Mouse (Mus musculus): ENCODE data around the gene Rad51b. TPM values are rescaled to one million over a fixed set of nuclear protein-coding genes. Genes with fewer than 3 reads are reported as not detected.

Gene Rad51b
- polyA plus RNA-seq, 1 experiment from 2014 or later, result 8.9 TPM

GRCm38 (mm10) chr12:79326745-79327144 is 29.7 kb downstream of the Rad51b start:
- Histone ChIP-seq H3K27me3 (ENCODE audit: insufficient read depth, low read length) (no peaks in the 10 kb centered on the region), H3K27ac (ENCODE audit: low read length) (peak overlapping the region; percentile 88), H3K4me1 (ENCODE audit: insufficient read depth, low read length) (peaks cover 12% of the 10 kb centered on the region; the same call in 1 of the 2 replicates), H3K9ac (replicated peaks; ENCODE audit: low read length) (no peak overlapping the region), H3K4me2 (replicated peaks; ENCODE audit: low read depth, low read length) (no peak overlapping the region), H3K36me3 (ENCODE audit: insufficient read depth, low read length) (no peaks in the 10 kb centered on the region), H3K9me3 (ENCODE audit: low read length) (no peaks in the 10 kb centered on the region), H3K4me3 (ENCODE audit: low read length) (no peak overlapping the region)
- ATAC-seq (ENCODE audit: low FRiP score, low TSS enrichment), result no peak
- WGBS, result 48% methylated on average over 2 of the region's 2 CpGs

GRCm38 (mm10) chr12:79327868-79328267 is 30.8 kb downstream of the Rad51b start:
- Histone ChIP-seq H3K4me3 (ENCODE audit: low read length) (no peak overlapping the region), H3K4me1 (ENCODE audit: insufficient read depth, low read length) (peaks cover 12% of the 10 kb centered on the region; the same call in 1 of the 2 replicates), H3K27me3 (ENCODE audit: insufficient read depth, low read length) (no peaks in the 10 kb centered on the region), H3K27ac (ENCODE audit: low read length) (peak overlapping the region; percentile 88), H3K9me3 (ENCODE audit: low read length) (no peaks in the 10 kb centered on the region), H3K4me2 (replicated peaks; ENCODE audit: low read depth, low read length) (no peak overlapping the region), H3K9ac (replicated peaks; ENCODE audit: low read length) (no peak overlapping the region), H3K36me3 (ENCODE audit: insufficient read depth, low read length) (no peaks in the 10 kb centered on the region)
- ATAC-seq (ENCODE audit: low FRiP score, low TSS enrichment), result peak; percentile 66; the same call in 1 of the 2 replicates
- 28% methylated on average over 2 of the region's 2 CpGs for WGBS

DNA sequence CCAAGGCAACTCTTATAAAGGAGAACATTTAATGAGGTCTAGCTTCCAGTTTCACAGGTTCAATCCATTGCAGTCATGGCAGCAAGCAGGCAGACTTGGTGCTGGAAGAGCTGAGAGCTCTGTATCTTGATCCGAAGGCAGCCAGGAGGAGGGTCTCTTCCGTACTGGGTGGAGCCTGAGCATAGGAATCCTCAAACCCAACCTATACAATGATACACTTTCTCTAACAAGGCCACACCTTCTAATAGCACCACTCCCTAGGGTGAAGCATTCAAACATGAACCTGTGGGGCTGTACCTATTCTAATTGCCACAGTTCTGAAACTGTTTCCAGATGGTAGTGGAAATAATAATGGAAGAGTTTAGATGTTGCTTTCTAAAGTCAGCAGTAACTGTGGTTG is 33.5 kb downstream of the Rad51b start:
- Histone ChIP-seq H3K9me3 (ENCODE audit: low read length) (peaks cover 9% of the 10 kb centered on the region), H3K27ac (ENCODE audit: low read length) (no peak overlapping the region), H3K36me3 (ENCODE audit: insufficient read depth, low read length) (peaks cover 14% of the 10 kb centered on the region), H3K4me2 (replicated peaks; ENCODE audit: low read depth, low read length) (no peak overlapping the region), H3K4me1 (ENCODE audit: insufficient read depth, low read length) (peaks cover 12% of the 10 kb centered on the region; the same call in 1 of the 2 replicates), H3K9ac (replicated peaks; ENCODE audit: low read length) (no peak overlapping the region), H3K4me3 (ENCODE audit: low read length) (no peak overlapping the region), H3K27me3 (ENCODE audit: insufficient read depth, low read length) (no peaks in the 10 kb centered on the region)
- WGBS, result 93% methylated on average over 2 of the region's 2 CpGs
- ATAC-seq (ENCODE audit: low FRiP score, low TSS enrichment), result no peak

GRCm38 (mm10) chr12:79331722-79332121 is 34.6 kb downstream of the Rad51b start:
- Histone ChIP-seq H3K36me3 (ENCODE audit: insufficient read depth, low read length) (peaks cover 14% of the 10 kb centered on the region), H3K27me3 (ENCODE audit: insufficient read depth, low read length) (no peaks in the 10 kb centered on the region), H3K9me3 (ENCODE audit: low read length) (peaks cover 9% of the 10 kb centered on the region), H3K4me3 (ENCODE audit: low read length) (no peak overlapping the region), H3K9ac (replicated peaks; ENCODE audit: low read length) (no peak overlapping the region), H3K27ac (ENCODE audit: low read length) (no peak overlapping the region), H3K4me2 (replicated peaks; ENCODE audit: low read depth, low read length) (no peak overlapping the region), H3K4me1 (ENCODE audit: insufficient read depth, low read length) (peaks cover 9% of the 10 kb centered on the region; the same call in 1 of the 2 replicates)
- WGBS, result 87% methylated on average over 4 of the region's 4 CpGs
- ATAC-seq (ENCODE audit: low FRiP score, low TSS enrichment), result no peak

DNA sequence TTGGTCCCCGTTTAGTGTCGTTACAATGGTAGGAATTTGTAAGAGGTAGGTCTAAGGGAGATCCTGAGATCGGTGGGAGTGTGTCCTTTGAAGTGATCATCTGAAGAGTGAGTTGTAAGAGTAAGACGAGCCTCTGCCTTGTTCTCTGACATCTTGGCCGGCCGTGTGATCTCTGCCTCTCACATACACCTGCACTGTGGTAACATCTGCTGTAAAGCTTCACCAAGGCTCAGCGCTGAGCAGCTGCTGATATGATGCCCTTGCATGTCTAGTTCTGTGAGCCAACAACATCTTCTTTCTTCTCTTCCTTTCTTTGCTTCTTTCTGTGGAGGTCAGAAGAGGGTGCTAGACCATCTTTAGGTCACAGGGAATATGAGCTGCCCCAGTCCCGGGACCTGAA is 41.7 kb downstream of the Rad51b start:
- ATAC-seq (ENCODE audit: low FRiP score, low TSS enrichment), result no peak
- no peak overlapping the region for H3K4me2 ChIP-seq (replicated peaks; ENCODE audit: low read depth, low read length)
- no peak overlapping the region for H3K9ac ChIP-seq (replicated peaks; ENCODE audit: low read length)
- H3K9me3 ChIP-seq (ENCODE audit: low read length), result peaks cover 9% of the 10 kb centered on the region
- no peak overlapping the region for H3K4me3 ChIP-seq (ENCODE audit: low read length)
- no peaks in the 10 kb centered on the region for H3K27me3 ChIP-seq (ENCODE audit: insufficient read depth, low read length)
- H3K4me1 ChIP-seq (ENCODE audit: insufficient read depth, low read length), result peaks cover 11% of the 10 kb centered on the region; the same call in 1 of the 2 replicates
- no peak overlapping the region for H3K27ac ChIP-seq (ENCODE audit: low read length)
- WGBS, result 82% methylated on average over 8 of the region's 8 CpGs
- peaks cover 14% of the 10 kb centered on the region for H3K36me3 ChIP-seq (ENCODE audit: insufficient read depth, low read length)

DNA sequence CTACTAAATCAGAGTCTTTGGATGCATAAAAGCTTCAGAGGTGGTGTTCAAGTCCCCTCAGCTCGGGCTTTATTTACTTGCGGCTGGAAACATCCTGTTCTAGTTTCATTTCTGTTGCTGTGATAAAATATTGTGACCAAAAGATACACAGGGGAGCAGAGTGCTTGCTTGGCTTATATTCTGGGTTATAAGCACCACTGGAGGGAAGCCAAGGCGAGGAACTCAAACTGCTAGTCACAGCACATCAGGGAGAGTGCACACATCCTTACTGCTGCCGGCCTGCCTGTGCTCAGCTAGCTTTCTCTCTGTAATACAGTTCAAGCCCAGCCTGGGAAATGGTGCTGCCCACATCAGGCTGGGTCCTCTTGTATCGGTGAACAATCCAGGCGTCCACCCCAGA is 43.4 kb downstream of the Rad51b start:
- 67% methylated on average over 6 of the region's 6 CpGs for WGBS
- ATAC-seq (ENCODE audit: low FRiP score, low TSS enrichment), result peak; percentile 76
- no peaks in the 10 kb centered on the region for H3K9me3 ChIP-seq (ENCODE audit: low read length)

GRCm38 (mm10) chr12:79341291-79341845 is 44.3 kb downstream of the Rad51b start:
- peaks cover 11% of the 10 kb centered on the region; the same call in 1 of the 2 replicates for H3K4me1 ChIP-seq (ENCODE audit: insufficient read depth, low read length)
- peak overlapping the region; percentile 75 for H3K27ac ChIP-seq (ENCODE audit: low read length)
- H3K9me3 ChIP-seq (ENCODE audit: low read length), result no peaks in the 10 kb centered on the region
- no peak overlapping the region for H3K4me2 ChIP-seq (replicated peaks; ENCODE audit: low read depth, low read length)
- H3K4me3 ChIP-seq (ENCODE audit: low read length), result no peak overlapping the region
- H3K9ac ChIP-seq (replicated peaks; ENCODE audit: low read length), result no peak overlapping the region
- no peaks in the 10 kb centered on the region for H3K27me3 ChIP-seq (ENCODE audit: insufficient read depth, low read length)
- no peaks in the 10 kb centered on the region for H3K36me3 ChIP-seq (ENCODE audit: insufficient read depth, low read length)
- peak; percentile 86 for ATAC-seq (ENCODE audit: low FRiP score, low TSS enrichment)
- 35% methylated on average over 6 of the region's 6 CpGs for WGBS

More for the DNA sequence above, 43.4 kb downstream of the Rad51b start:
- peak overlapping the region; percentile 36; the same call in 1 of the 2 replicates for H3K9ac ChIP-seq (replicated peaks; ENCODE audit: low read length)
- peak overlapping the region; percentile 88 for H3K27ac ChIP-seq (ENCODE audit: low read length)
- no peaks in the 10 kb centered on the region for H3K27me3 ChIP-seq (ENCODE audit: insufficient read depth, low read length)
- H3K4me3 ChIP-seq (ENCODE audit: low read length), result no peak overlapping the region
- H3K36me3 ChIP-seq (ENCODE audit: insufficient read depth, low read length), result no peaks in the 10 kb centered on the region
- no peak overlapping the region for H3K4me2 ChIP-seq (replicated peaks; ENCODE audit: low read depth, low read length)
- peaks cover 11% of the 10 kb centered on the region; the same call in 1 of the 2 replicates for H3K4me1 ChIP-seq (ENCODE audit: insufficient read depth, low read length)

DNA sequence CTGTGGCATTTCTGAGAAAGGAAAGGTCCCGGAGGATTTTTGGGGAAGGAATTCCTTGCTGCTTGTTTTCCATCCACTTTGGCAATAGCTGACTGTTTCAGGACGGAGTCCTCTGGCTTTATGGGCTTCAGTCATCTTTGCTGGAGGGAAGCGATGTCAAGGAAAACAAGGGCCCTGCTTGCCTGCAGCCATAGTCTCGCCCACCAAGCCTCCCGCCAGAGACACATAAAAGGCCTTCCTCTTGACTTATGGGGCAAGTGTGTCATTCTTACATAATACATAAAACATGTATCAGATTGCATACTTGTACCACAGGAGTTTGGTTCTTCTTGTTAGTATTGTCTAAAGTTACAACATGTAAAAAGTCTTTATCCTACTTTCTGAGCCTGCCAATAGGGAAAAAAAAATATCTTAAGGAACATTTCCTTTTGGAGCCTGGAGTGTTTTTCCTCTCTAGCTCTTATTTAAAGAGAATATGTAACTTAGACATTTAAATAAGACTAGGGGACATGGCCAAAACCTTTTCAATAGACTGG is 49.2 kb downstream of the Rad51b start:
- Histone ChIP-seq H3K27me3 (ENCODE audit: insufficient read depth, low read length) (no peaks in the 10 kb centered on the region), H3K9me3 (ENCODE audit: low read length) (no peaks in the 10 kb centered on the region), H3K27ac (ENCODE audit: low read length) (peak overlapping the region; percentile 3), H3K4me1 (ENCODE audit: insufficient read depth, low read length) (peaks cover 8% of the 10 kb centered on the region; the same call in 1 of the 2 replicates), H3K36me3 (ENCODE audit: insufficient read depth, low read length) (no peaks in the 10 kb centered on the region), H3K9ac (replicated peaks; ENCODE audit: low read length) (no peak overlapping the region), H3K4me2 (replicated peaks; ENCODE audit: low read depth, low read length) (no peak overlapping the region), H3K4me3 (ENCODE audit: low read length) (no peak overlapping the region)
- no peak for ATAC-seq (ENCODE audit: low FRiP score, low TSS enrichment)
- WGBS, result 53% methylated on average over 5 of the region's 5 CpGs

DNA sequence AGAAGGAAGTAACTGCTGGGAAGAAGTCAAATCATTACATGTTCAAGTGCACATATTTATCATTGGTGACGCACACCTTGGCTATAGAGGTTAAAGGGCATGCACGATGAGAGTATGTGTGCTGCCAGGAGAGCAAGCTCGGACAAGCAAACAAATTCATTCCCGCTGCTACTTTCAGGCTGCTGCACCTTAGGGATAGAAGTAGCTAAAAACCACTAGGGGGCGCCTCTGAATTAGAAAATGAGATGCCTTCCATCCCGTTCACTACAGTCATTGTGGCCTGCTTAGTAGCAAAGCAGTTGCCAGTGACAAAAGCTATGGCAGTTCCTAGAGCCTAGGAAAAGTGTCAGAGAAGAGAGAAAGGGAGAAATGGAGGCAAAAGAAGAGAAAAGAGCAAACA is 50.6 kb downstream of the Rad51b start:
- no peaks in the 10 kb centered on the region for H3K9me3 ChIP-seq (ENCODE audit: low read length)

DNA sequence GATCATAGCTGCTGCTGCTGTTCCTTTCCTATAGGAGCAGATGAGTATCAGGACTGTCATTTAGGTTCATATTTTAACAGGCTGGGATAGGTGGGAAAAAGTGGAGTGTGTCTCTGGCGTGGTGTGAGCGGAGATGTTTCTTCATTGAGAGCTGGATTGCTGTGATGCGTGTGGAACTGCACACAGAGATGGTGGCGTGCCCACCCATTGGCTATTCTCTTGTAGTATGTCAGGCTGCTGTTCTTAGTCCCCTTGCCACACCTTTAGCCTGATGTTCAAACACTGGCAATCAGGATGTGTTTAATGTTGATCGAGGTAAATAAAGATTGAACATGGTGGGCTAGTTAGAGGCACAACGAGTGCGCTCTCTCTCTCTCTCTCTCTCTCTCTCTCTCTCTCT is 54.4 kb downstream of the Rad51b start:
- Histone ChIP-seq H3K4me3 (ENCODE audit: low read length) (no peak overlapping the region), H3K9ac (replicated peaks; ENCODE audit: low read length) (no peak overlapping the region), H3K27me3 (ENCODE audit: insufficient read depth, low read length) (no peaks in the 10 kb centered on the region), H3K36me3 (ENCODE audit: insufficient read depth, low read length) (no peaks in the 10 kb centered on the region), H3K27ac (ENCODE audit: low read length) (no peak overlapping the region), H3K9me3 (ENCODE audit: low read length) (no peaks in the 10 kb centered on the region), H3K4me1 (ENCODE audit: insufficient read depth, low read length) (peaks cover 34% of the 10 kb centered on the region), H3K4me2 (replicated peaks; ENCODE audit: low read depth, low read length) (no peak overlapping the region)
- WGBS, result 94% methylated on average over 7 of the region's 7 CpGs
- ATAC-seq (ENCODE audit: low FRiP score, low TSS enrichment), result no peak

More for the DNA sequence above, 50.6 kb downstream of the Rad51b start:
- no peak overlapping the region for H3K4me2 ChIP-seq (replicated peaks; ENCODE audit: low read depth, low read length)
- peaks cover 8% of the 10 kb centered on the region for H3K4me1 ChIP-seq (ENCODE audit: insufficient read depth, low read length)
- no peaks in the 10 kb centered on the region for H3K36me3 ChIP-seq (ENCODE audit: insufficient read depth, low read length)
- peak; percentile 75; the same call in 1 of the 2 replicates for ATAC-seq (ENCODE audit: low FRiP score, low TSS enrichment)
- no peaks in the 10 kb centered on the region for H3K27me3 ChIP-seq (ENCODE audit: insufficient read depth, low read length)
- WGBS, result 8% methylated on average over 6 of the region's 6 CpGs
- H3K9ac ChIP-seq (replicated peaks; ENCODE audit: low read length), result no peak overlapping the region
- H3K27ac ChIP-seq (ENCODE audit: low read length), result no peak overlapping the region
- H3K4me3 ChIP-seq (ENCODE audit: low read length), result no peak overlapping the region
